Mouse (Mus musculus): Measurements from ENCODE around the gene Ppp3ca.

GRCm38 (mm10) chr3:136756137-136756536 lies 86.2 kb downstream of the Ppp3ca start:
- no peak for TF ChIP-seq POLR2A (IDR thresholded peaks at IDR 0.05; ENCODE audit: low read depth, low read length)
- TF ChIP-seq CTCF (IDR thresholded peaks at IDR 0.05; ENCODE audit: extremely low read depth, insufficient read depth, insufficient read length, insufficient replicate concordance): no peak
